Mouse (Mus musculus) gastrocnemius, adult 2 months (tissue): ENCODE measurements around the gene C2. TPM values are rescaled to one million over a fixed set of nuclear protein-coding genes. Genes with fewer than 3 reads are reported as not detected.

Source experiments
- DNase-seq: peaks from one replicate; pipeline ENCODE4 v3.0.0; 2022
- H3K27ac ChIP-seq: fragments of 200-600 bp; 2 replicates; pipeline ENCODE4 v1.8.1; 2022; ENCODE audit warnings: mild to moderate bottlenecking
- H3K4me3 ChIP-seq: fragments of 200-600 bp; 2 replicates; pipeline ENCODE4 v1.8.1; 2022; ENCODE audit warnings: mild to moderate bottlenecking, moderate library complexity
- CTCF ChIP-seq: fragments of 200-600 bp; IDR thresholded peaks from 2 replicates; pipeline ENCODE4 v1.8.1; 2022; ENCODE audit warnings: antibody characterized with exemption, mild to moderate bottlenecking, moderate library complexity
- intact Hi-C: fragments of 180-260 bp; cut with DNase I; formaldehyde crosslinking; loops from one replicate; pipeline ENCODE4 v1.15.1; 2025
- total RNA-seq, 2 experiments: library from RNA; stranded (reverse); gene quantifications; 2 replicates each; pipeline ENCODE4 v1.2.3; 2021

The C2 gene
- total RNA-seq, 2 experiments from 2014 or later = 1.3 to 3.4 TPM

DNA sequence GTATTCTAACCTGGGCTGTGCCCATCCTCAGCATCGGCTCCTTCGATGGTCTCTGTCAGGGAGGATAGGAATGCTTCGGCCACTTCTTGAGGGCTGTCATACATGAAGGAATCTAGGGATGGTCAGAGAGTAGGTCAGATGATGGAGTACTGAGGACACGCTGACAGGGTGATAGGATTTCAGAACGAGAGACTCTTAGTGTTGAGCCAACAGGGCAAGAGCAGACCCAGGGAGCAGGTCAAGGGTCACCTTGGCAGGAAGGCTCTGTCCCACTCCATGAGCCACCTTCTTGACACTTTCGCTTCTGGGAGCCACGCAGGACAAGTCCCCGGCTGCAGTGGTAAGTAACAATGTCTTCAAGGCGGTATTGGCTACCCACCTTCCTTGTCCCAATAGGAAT, 37.6 kb downstream of the C2 start:
- no peak for TF ChIP-seq CTCF
- no peak for DNase-seq
- Histone ChIP-seq H3K4me3 (no peak overlapping the region), H3K27ac (no peak overlapping the region)
- intact Hi-C loops = no loop called here

DNA sequence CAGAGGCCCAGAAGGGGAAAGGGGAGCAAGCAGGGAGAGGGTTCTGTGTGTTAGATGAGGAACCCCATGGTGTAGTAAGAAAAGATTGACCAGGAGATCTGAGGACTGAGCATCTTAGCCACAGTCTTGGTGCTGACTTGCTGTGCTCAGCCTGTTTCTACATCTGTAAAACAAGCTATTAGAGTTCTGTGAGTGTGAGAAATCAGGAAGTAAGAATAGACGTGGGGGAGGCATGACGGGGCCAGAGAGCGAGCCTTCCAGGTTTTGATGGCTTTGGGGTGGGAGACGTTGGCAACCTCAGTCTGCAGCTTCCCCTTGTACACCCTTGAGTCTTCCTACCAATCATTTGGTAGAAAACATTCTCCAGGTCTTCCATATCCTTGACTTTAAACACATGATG, 39.4 kb downstream of the C2 start:
- intact Hi-C loops = no loop called here
- DNase-seq = no peak
- no peak for TF ChIP-seq CTCF
- no peak overlapping the region for H3K4me3 ChIP-seq
- no peak overlapping the region for H3K27ac ChIP-seq

DNA sequence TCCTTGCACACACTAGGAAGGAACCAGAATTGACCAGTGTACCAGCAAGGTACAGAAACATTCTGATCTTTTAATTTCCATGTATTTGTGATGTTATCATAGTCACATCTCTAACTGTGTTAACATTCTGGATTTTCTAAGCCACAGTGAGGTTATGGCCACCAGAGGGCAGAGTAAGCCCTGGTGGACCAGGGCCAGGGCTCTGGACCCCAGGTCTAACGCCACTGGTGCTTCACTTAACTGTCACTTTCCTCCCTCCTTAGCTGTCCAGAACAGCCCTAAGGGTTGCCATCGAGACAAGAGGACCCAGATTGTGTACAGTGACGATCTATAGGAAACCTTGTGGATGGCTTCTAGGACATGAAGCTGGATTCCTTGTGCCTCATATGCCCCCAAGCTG, 42.2 kb downstream of the C2 start:
- TF ChIP-seq CTCF = peak; percentile 90
- intact Hi-C loops = loop anchor here (1.0 to 2.0 kb wide), 2 partner anchors 56 to 129 kb away; no protein-coding TSS in a partner anchor
- peak; percentile 62 for DNase-seq

DNA sequence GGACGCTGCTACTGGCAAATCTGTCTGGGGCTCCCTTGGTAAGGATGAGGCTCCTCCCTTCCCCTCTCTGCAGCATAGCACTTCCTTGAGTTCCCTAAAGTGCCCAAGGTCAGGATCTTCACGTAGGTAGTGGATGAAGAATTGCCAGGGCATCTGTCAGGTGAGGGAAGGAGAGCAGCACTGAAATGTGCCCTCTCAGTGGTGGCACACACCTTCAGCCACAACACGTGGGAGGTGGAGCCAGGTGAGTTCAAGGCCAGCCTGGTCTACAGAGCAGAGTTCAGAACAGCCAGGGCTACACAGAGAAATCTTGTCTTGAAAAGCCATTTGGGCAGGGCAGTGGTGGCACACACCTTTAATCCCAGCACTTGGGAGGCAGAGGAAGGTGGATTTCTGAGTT, 43.3 kb downstream of the C2 start:
- H3K27ac ChIP-seq = no peak overlapping the region
- no peak for TF ChIP-seq CTCF
- H3K4me3 ChIP-seq = no peak overlapping the region
- DNase-seq = no peak
- intact Hi-C loops = loop anchor here (1.0 to 2.0 kb wide), 2 partner anchors 58 to 130 kb away; no protein-coding TSS in a partner anchor

More for the DNA sequence above, 42.2 kb downstream of the C2 start:
- Histone ChIP-seq H3K27ac (no peak overlapping the region), H3K4me3 (no peak overlapping the region)

DNA sequence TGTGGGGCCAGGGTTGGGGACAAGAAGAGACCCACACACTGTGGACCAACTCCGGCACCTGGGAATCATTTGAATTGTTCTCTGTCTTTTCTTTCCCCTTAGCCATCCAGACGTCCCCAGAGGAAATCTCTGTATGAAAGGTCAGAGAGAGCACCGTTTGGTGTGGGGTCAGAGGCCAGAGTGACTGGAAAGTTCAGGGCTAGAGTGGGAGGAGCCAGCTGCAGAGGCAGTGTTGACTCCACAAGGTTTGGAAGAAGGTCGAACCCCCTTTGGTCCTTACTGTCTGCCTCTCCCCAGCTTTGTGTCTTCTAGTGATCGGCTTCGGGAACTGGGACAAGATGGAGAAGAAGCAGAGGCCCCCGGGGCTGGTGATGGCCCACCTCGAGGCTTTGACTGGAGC, 44.6 kb downstream of the C2 start:
- TF ChIP-seq CTCF = no peak
- Histone ChIP-seq H3K4me3 (no peak overlapping the region), H3K27ac (no peak overlapping the region)
- DNase-seq = no peak
- intact Hi-C loops = no loop called here

DNA sequence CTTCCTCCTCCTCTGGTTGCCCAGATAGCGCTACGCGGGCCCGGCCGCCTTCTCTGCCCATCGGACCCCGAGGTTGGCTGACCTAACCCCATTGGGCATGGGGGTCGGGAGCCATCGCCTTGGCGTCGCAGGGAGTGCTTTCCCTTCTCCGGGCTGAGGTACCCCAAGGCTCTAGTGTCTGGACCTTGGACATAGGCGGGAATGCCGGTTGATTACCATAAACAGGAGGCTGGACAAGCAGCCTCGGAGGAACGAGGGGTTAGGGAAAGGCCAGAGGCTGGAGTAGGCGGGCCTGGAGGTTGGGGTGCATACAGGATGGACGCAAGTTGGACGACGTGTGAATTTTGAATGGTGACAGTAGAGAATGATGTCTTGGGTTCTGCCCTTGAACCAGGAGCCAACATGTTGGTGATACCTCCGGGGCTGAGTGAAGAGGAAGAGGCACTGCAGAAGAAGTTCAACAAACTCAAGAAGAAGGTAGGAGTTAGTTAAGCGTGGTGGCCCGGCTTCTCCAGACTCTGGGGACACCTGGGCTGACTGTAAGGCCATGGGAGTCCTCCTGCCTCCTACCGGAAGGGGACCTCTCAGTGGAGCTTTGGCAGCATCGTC, 47.4 kb downstream of the C2 start:
- H3K27ac ChIP-seq = peak overlapping the region; percentile 87
- intact Hi-C loops = loop anchor here (2.0 kb wide), 1 partner anchor 44 kb away; no protein-coding TSS in a partner anchor
- DNase-seq = no peak
- peak overlapping the region; percentile 85 for H3K4me3 ChIP-seq
- TF ChIP-seq CTCF = no peak

DNA sequence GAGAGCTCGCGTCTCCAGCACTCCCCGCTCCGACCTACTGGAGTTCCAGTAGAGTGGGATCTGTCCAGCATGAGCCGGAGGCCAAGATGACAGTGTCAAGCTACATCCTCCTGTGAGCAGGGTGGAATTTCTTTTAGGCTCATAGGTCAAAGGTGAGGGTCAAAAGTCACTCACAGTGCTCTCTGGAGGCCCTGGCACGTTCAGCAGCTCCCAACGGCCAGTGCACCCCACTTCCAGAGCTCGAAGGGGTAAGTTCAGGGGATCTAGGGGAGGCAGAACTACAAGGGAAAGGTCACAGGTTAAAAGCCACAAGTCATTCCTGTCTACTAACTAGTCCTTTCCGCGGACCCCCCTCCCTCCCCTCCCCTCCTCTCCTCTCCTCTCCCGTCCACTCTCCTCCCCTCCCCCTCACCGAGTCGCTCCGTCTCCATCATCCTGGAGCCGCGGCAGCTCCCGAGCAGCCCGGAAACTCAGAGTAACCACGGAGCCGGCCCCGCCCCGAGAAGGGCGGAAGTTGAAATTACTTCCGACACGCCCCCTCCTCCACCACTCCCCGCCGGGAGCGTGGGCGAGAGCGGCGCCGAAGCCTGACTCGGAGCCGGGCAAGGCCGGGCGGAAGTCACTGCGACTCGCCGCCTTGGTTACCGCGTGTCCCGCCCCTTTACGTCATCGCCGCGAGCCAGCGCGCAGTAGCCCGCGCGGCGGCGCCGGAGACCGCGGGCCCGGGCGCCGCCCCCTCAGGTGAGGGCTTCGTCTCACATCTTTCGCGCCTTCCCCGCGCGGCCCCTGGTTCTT, 48.1 kb downstream of the C2 start, which contains the start of the genes Skiv2l and Nelfe:
Skiv2l (minus strand) TSS at position 489 of the 795 bp plus-strand sequence.
Nelfe (plus strand) TSS at position 670 of the 795 bp plus-strand sequence.
- Histone ChIP-seq H3K27ac (peak within 1 kb of the TSS; percentile 89), H3K4me3 (peak within 1 kb of the TSS; percentile 85)
- peak; percentile 99 for DNase-seq
- TF ChIP-seq CTCF = peak; percentile 39
- intact Hi-C loops = loop anchor here (2.0 kb wide), 1 partner anchor 45 kb away; no protein-coding TSS in a partner anchor

DNA sequence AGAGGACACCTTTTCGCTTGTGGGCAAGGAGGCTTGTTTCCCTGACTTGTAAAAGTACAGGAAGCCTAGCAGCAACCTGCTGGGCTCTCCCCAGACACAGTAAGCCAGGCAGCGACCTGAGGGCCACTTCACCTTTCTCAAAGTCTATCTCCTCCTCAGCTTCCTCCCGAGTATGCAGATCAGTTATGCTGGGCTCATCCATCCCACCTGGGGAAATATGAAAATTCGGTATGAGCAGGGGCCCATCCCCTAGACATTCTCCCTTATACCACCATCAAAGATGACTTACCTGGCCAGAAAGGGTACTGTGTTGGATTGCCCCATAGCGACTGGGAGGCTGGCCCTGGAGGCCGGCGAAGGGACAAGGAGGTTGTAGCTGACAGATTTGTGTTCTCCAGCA, 50.5 kb downstream of the C2 start:
- no peak overlapping the region for H3K4me3 ChIP-seq
- no peak for TF ChIP-seq CTCF
- intact Hi-C loops = no loop called here
- no peak overlapping the region for H3K27ac ChIP-seq
- no peak for DNase-seq

DNA sequence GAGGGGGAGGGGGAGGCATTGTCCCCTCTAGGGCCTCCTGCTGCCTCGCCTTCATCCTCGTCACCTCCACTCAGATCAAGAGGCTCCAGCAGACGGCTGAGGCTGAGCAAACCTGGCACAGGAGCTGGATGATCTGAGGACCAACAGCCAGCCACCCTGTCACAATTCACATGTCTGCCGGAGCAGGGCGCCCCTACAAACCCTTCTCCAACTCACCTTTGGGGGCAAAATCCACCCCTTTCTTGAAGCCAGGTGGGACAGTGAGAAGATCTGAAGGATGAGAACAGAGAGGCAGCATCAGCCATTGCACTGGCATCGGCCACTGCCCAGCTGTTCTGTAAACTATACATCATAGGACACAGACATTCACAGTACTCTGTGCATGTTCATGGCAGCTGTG, 50.9 kb downstream of the C2 start:
- Histone ChIP-seq H3K27ac (no peak overlapping the region), H3K4me3 (no peak overlapping the region)
- TF ChIP-seq CTCF = no peak
- DNase-seq = no peak
- intact Hi-C loops = no loop called here

DNA sequence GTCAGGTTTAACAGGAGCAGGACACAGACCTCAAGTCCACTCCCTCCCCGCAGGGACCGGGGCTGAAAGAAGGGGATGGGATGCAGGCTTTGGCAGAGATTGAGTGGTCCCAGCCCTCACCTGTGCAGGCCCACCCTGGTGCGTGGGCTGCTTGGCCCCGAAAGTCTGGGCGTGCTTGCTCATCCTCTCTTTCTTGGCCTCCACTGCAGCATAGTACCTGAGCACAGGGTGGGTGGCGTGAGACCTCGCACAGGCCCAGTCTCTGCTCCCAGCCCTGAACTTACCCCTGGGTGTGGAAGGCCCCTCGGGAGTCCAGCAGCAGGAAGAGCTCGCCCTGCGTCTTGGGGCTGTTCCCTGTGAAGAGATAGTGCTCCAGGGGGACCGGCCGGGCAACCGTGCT, 53.2 kb downstream of the C2 start:
- H3K27ac ChIP-seq = no peak overlapping the region
- no peak for TF ChIP-seq CTCF
- DNase-seq = no peak
- H3K4me3 ChIP-seq = no peak overlapping the region
- intact Hi-C loops = no loop called here

DNA sequence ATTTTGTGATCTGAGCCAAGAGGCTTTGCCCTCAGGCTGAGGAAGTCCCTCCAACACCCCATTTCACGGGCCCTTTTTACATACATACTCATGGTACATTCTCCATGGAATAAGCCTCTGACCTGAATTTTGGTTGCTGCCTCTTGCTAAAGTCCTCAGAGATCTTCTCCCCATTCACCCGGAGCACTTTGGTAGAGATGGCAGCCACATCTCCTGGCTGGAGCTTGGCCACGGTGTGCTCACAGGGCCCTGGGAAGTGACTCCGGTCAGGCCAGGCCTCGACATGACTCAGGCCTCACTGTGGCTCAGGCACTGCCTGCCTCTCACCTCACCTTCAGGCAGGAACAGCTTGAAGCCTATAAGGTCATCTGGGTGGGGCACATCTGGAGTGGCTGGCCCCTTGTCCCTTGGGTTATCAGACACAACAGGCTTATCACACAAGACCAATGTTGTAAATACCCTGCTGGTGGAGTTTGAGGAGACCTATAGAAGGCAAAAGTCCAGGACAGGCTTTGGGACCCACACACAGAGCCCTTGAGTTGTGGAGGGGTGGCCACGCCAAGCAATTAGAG, 57.2 kb downstream of the C2 start:
- Histone ChIP-seq H3K27ac (no peak overlapping the region), H3K4me3 (no peak overlapping the region)
- DNase-seq = no peak
- intact Hi-C loops = no loop called here
- TF ChIP-seq CTCF = no peak

DNA sequence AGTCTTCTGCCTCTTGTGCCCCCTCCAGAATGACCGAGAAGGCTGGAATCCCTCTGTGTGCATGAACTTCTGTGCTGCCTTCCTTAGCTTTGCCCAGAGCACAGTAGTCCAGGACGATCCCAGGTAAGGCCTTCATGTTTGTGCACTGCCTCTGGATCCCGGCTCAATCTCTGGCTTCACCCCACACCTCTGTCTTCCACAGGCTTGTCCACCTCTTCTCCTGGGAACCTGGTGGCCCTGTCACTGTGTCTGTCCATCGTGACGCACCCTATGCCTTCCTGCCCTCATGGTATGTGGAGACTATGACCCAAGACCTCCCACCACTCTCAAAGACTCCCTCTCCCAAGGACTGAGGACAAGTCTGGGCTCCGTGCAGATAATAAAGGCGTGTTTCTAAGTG, 59.3 kb downstream of the C2 start:
- intact Hi-C loops = loop anchor here (10.0 kb wide), 1 partner anchor 194 kb away; the partner anchor contains the start of genes Atf6b and Fkbpl
- no peak for DNase-seq
- H3K27ac ChIP-seq = no peak overlapping the region
- no peak overlapping the region for H3K4me3 ChIP-seq
- no peak for TF ChIP-seq CTCF
